Mouse (Mus musculus): ENCODE results near the gene Fign.

Gene Fign

DNA sequence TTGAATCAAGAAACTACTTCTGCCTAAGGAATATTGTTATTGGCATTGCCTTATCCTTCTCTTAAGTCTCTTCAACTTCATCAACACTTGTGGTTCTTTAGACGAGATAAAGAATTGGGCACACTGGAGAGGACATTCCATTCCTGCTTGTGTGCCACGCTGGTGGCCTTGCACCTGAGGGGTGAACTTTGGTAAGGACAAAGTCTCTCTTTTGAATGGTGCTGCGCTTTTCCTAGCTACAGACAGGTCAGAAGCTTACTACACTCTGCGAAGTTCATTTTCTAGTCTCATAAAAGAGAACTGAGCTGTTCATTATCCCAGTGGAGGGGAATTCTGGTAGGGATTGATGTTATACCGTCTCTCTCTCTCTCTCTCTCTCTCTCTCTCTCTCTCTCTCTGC lies 38.4 kb downstream of the Fign start:
- no peak for ATAC-seq (ENCODE audit: low TSS enrichment)

DNA sequence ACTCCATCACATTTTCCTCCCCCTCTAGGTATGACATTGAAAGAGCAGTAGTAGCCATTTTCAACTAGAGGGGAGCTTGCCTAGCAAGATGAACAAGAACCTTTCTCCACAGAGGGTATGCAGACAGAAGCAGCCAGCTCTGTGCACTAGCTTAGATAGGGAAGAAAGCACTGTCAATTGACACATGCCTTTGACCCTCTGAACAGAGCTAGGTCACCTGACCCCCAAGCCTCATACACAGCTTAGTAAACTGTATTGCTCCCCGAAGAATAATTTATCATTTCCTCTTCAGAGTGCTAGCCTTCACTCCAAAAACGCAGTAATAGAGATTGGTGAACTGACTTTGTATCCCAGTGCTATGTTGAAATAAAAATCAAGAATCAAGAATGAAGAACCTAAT lies 49.7 kb downstream of the Fign start:
- ATAC-seq (ENCODE audit: low TSS enrichment): no peak

GRCm38 (mm10) chr2:64043099-64043498 lies 54.7 kb downstream of the Fign start:
- peak; percentile 44; the same call in 1 of the 2 replicates for ATAC-seq (ENCODE audit: low TSS enrichment)

GRCm38 (mm10) chr2:64035393-64035792 lies 62.4 kb downstream of the Fign start:
- ATAC-seq (ENCODE audit: low TSS enrichment): no peak

DNA sequence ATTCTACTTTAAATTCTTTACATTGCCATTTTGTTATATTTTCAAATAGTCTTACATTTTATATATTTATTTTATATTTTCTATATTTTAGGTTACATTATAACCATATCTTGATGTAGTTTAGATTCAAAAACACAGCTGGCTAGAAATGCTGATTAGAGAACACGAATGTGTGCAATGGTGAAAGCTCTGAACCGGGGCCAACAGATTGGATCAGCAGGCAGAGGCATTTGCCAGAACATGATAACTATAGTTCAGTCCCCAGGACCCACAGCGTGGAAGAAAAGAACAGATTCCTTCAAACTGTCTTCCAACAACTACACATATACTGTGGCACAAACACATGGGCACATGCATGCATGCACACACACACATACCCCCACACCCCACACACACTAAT lies 64.0 kb downstream of the Fign start:
- no peak for ATAC-seq (ENCODE audit: low TSS enrichment)

- no peak for ATAC-seq (ENCODE audit: low TSS enrichment)
Observed at GRCm38 (mm10) chr2:64025961-64026360, 71.9 kb downstream of the Fign start.

GRCm38 (mm10) chr2:63994304-63995023 lies 103.4 kb downstream of the Fign start:
- no peak for ATAC-seq (ENCODE audit: low TSS enrichment)

DNA sequence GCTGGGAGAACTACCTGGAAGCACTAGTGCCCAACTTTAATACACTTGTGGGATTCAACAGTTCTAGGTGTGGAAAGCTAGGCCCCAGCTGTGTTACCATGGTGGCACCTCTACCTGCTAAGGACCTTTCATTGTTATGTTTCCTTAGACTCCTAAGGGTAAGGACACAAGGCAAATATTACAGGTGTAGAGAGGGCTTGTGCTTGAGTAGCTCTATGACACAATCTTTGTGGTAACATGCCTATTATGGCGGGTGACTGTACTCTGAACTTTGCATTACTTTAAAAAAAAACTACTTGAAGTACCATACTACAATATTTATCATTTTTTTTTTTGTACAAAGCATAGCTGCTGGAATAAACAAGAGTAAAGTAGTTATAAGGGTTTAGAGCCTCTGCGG lies 112.4 kb downstream of the Fign start:
- no peak for ATAC-seq (ENCODE audit: low TSS enrichment)

DNA sequence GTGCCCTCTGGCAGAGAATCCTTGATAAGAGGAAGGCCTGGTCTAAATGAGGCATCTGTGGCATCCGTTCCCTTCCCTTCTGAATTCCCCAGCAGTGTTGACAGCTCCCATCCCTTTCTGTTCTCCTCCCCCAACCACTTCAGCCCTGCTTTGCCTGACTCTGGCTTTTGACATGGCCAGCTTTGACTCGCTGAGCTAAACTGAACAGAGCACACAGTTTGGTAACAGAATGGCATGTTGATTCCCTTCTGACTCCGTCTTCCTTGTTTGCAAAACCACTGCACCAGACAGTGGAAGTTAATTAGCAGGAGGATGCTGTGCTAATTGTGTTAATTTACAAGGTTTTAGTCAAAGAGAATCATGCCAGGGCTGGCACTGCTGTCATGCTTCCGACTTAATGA lies 115.5 kb downstream of the Fign start:
- ATAC-seq (ENCODE audit: low TSS enrichment): no peak

- ATAC-seq (ENCODE audit: low TSS enrichment): no peak
Observed at GRCm38 (mm10) chr2:63981449-63981848, 116.4 kb downstream of the Fign start.

- no peak for ATAC-seq (ENCODE audit: low TSS enrichment)
Observed at GRCm38 (mm10) chr2:63969633-63970032, 128.2 kb downstream of the Fign start.

DNA sequence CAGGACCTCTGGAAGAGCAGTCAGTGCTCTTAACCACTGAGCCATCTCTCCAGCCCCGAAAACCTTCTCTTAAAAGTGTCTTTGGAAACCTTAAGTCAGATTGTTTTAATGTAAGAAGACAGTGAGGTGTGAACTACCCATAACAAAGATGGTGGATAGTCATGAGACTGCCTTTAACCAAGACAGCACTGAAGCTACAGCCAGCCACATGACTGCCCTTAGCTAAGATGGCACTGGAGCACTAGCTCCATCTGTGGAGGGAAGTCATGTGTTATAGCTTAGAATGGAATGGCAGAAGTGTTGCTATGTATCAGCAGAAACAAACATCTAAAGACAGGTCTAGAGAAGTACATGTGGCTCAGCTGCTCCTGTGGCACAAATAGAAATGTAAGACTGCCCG lies 166.8 kb downstream of the Fign start:
- ATAC-seq (ENCODE audit: low TSS enrichment): no peak

GRCm38 (mm10) chr2:63926481-63927097 lies 171.2 kb downstream of the Fign start:
- ATAC-seq (ENCODE audit: low TSS enrichment): no peak

- no peak for ATAC-seq (ENCODE audit: low TSS enrichment)
Observed at GRCm38 (mm10) chr2:63925721-63926235, 172.1 kb downstream of the Fign start.

Data from frontal cortex, adult (tissue).